Mouse (Mus musculus): ENCODE measurements around the gene G6pd2.

G6pd2 gene

DNA sequence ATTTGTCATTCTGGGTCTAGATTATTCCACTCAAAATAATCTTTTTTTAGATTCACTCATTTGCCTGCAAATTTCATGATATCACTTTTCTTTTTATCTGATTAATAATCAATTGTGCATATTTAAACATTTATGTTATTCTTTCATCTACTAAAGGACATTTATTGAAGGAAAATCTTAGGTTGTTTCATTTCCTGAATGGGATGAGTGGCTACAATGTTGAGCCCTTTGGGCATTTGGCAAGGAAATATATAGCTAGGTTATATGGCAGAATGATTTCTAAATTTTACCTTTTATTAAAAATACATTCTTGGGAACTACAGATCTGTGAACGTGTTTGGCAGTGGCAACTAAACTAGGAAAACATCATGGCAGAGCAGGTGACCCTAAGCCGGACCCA, at the start of gene G6pd2:
G6pd2 (plus strand) TSS at position 301 of the 400 bp plus-strand sequence.
- DNase-seq (ENCODE audit: low read depth, low spot score), result no peak

- no peak for DNase-seq (ENCODE audit: low read depth, low spot score)
Observed at GRCm38 (mm10) chr5:61764214-61764613, 44.4 kb upstream of the G6pd2 start.

GRCm38 (mm10) chr5:61832935-61833551, 24.4 kb downstream of the G6pd2 start:
- DNase-seq (ENCODE audit: low read depth, low spot score), result no peak

DNA sequence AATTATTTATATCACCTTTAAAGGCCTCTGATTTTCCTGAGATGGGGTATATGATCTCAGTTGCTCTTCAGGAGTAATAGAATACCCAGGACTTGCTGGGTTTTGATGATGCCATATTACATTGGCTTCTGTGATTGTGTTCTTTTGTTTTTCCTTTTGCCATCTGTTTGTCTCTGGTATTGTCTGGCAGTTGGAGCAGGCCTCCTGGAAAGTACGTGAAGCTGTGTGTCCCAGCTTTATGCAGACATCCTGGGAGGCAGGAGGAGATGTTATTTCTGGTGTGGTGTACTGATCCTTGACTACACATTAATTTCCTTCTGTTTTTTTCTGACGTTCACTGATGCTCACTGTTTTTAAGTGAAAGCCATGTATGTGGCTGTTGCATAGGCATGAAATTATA, 35.3 kb downstream of the G6pd2 start:
- peak; percentile 8 for DNase-seq (ENCODE audit: low read depth, low spot score)

All from brain, adult 2 months (tissue).